Mouse (Mus musculus) skeletal muscle tissue, adult 2 months (tissue): ENCODE measurements around the gene Npepps.
"Not testable (repeated sequence)": the region's sequence is repeated elsewhere in the genome, so short reads cannot be mapped to it uniquely, and the experiment has no call there.

ENCODE experiments used
- DNase-seq: peaks from one replicate; pipeline ENCODE4 v3.0.0-alpha.2; 2012; ENCODE audit warnings: low read depth, low spot score

The Npepps gene

GRCm38 (mm10) chr11:97280216-97280861 lies at the start of gene Npepps:
TSS of gene Npepps (minus strand) at chr11:97280638.
- peak; percentile 72 for DNase-seq

DNA sequence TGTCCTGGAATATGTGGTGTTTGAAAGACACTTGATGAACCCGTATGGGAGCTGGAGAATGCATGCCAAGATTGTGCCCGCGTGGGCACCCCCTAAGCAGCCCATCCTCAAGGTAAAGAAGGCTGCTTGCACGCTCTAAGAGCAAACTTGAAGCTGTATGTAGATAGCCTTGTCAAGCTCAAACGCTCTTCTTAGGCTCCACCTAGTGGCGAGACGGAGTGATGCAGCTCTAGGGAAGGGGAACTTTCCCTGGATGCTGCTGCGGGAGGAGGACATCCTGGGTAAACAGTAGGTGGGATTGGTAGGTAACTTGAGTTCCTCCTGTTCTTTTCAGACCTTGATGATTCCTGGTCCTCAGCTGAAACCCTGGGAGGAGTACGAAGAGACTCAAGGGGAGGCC lies 47.7 kb upstream of the Npepps start:
- no peak for DNase-seq

GRCm38 (mm10) chr11:97325224-97325623 lies 44.8 kb upstream of the Npepps start:
- no peak for DNase-seq

GRCm38 (mm10) chr11:97321894-97322600 lies 41.6 kb upstream of the Npepps start:
- not testable (repeated sequence) for DNase-seq

DNA sequence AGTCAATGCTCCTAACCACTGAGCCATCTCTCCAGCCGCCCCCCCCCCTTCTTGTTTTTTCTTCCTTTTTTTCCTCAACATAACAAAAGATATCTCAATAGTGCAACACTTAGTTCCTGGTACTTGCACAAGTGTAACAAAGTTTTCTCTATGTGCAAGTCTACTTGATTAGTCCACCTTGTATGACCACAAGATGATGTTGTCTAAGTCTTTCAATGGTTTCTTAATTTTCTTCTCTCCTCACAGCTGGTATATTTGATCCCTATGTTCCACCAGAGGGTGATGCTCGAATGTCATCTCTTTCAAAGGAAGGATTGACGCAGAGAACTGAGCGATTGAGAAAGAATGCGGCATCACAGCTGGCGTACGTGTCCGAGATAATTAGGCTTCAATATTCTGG lies 40.8 kb upstream of the Npepps start:
- no peak for DNase-seq

GRCm38 (mm10) chr11:97315504-97316503 lies 35.4 kb upstream of the Npepps start, which contains the start of gene Mrpl45:
TSS of gene Mrpl45 (plus strand) at chr11:97315716.
- peak; percentile 99 for DNase-seq

DNA sequence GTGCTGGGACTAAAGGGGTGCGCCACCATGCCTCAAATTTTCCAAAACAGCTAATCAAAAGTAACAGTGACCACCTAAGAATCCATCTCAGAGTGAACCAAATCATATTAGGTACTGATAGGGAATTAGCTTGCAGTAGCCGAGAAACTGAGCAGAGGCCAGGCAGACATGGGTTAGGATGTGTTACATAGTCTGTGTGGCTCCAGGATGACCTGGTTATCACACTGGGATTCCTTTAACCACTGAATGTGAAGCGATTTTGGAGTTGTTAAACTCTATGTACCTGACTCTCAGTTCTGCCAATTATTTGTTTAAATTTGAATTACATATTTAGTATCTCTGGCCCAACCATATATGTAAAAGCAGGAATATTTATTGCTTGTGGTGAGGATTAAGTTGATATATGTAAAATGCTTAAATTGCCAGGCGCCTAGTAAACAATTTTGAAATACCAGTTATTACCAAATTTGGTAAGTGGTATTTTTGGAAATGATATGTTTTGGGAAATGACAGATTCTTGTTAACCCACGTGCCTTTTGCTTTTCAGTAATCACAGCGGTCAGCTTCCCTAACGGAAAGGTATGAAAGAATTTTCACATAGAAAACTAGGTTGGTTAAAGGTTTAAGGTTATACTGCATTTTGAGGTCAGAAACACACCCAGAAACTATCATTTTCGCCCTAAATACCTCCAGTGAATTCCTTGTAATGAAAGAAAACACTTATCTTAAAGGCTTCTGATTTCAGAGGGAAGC lies 34.5 kb upstream of the Npepps start:
- no peak for DNase-seq

DNA sequence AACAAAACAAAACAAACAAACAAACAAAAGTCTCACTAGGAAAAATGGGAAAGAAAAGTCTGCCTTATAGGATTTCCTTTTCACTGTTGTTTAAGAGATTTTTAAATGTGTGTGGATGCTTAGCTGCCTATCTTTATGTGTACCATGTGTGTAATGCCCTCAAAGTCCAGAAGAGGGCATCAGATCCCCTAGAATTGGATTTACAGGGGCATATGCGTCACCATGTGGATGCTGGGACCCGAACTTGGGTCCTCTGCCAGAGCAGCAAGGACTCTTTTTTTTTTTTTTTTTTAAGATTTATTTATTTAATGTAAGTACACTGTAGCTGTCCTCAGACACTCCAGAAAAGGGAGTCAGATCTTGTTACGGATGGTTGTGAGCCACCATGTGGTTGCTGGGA lies 33.7 kb upstream of the Npepps start:
- DNase-seq: no peak

DNA sequence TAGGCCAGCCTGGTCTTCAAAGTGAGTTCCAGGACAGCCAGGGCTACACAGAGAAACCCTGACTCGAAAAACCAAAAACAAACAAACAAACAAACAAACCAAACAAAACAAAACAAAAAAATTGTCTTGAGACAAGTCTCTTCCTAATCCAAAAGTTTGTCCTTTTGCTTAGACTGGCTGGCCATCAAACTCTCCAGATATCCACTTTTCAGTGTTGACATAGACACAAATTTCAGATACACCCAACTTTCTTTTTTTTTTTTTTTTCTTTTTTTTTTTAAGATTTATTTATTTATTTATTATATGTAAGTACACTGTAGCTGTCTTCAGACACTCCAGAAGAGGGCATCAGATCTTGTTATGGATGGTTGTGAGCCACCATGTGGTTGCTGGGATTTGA lies 32.4 kb upstream of the Npepps start:
- DNase-seq: not testable (repeated sequence)

DNA sequence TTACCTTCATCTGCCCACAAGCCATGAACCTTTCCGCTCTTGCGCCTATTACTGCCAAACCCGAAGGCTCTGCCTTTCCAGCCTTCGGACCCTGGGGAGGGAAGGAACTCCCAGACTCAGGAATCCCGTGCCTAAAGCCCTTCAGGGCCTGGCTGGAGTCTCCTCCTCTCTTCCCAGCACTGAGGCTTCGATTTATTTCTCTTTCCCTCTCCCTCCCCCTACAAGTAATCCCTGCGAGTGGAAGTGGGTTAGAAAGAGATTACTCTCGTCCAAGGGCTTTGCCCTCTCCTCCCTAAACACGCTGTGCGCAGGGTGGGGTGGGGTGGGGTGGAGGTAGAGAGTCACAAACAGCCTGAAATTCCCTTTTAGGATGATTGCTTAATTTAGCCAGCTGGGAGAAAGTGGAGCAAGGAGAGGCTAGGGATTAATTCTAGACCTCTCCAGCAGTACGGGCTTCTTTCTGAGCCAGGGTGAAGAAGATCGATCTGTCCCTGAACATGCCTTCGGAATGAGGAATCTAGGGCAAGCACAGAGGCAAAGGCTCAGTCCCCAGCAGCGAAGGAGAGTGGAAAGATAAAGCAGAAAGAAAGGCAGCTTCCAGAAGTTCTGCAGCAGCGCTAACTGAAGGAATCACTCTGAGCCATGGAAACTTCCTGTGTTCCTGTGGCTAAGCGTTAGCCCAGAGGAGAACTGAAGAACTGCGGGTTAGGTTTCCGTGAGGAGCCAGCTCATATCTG lies 30.6 kb upstream of the Npepps start:
- DNase-seq: no peak

- DNase-seq: peak; percentile 82
These were observed 29.6 kb upstream of the Npepps start for GRCm38 (mm10) chr11:97309911-97310571.

DNA sequence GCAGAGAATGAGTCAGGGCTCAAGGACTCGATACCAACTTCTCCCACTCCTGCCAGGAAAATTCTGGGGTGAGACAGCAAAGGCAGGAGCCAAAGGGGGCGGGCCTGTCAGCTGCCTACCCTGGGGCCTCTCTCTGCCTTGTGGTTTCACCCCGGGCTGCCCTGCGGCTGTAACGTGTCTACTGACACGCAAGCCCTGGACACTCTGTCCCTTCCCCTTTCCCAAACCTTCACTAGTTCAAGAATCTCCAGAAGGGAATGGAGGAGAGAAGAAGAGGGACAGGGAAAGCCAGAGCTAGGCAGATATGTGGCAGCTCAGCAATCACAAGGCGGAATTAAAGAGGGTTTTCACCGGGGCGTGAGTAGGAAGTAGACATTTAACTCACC lies 29.0 kb upstream of the Npepps start:
- DNase-seq: peak; percentile 81

GRCm38 (mm10) chr11:97308806-97309450 lies 28.5 kb upstream of the Npepps start:
- DNase-seq: no peak

- no peak for DNase-seq
These were observed 27.0 kb upstream of the Npepps start for GRCm38 (mm10) chr11:97307294-97308069.

DNA sequence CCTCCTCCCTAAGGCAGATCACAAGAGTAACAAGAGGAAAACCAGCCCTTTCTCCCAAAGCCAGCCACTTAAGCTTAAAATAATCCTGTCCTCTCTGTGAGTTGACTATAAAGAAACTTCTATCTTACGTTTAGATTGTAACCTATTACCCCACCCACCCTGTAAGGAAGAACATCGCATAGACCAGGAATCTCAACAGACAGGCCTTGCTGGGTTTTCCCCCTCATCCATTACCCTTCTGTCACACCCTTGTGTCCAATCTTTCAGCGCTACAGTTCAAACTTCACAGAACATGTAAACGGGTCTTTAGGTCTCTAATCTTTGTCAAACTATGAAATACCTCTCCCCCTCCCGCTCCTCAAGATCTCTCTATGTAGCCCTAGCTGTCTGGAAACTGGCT lies 24.2 kb upstream of the Npepps start:
- no peak for DNase-seq

DNA sequence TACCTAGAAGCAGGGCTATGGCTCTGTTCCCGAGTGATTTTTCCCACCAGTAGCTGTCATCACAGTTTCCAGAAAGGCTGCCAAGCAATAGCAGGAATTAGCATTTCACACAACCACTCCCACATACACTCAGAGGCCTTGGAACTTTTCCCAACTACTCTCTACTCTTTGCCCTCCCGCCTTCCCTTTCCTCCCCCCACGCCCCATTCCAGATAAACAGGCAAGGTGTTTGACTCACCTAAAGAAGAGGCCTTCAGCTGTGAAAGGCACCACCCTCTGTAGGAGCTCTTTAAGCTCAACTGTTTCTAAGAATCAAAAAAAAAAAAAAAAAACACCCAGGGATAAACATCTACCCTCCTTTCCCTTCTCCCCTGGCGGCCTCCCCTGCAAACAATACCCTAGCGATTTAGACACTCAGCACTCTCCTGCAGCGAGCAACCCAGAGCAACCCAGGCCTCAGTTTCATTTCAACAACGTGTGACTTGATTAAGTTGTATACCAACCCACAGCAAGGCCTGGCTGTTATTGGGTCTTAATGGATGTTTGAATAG lies 21.9 kb upstream of the Npepps start:
- peak; percentile 73 for DNase-seq

DNA sequence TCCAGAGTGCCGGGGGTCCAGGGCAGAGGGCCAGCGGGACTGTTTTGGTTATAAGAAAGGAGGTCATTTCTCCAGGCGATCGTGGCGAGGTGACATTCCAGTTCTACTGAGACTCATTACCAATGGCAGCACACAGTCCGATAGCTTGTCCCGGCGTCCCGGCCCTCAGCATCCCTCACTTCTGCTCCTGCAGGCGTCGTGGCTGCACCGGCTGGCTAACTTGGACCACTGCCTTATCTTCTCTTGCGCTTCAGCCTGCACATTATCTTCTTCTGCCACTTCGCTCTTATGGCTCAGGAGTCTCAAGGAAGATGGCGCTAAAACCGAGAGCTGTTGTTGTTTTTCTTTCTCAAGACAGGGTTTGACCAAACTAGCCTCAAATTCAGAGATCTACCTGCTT lies 21.0 kb upstream of the Npepps start:
- no peak for DNase-seq

DNA sequence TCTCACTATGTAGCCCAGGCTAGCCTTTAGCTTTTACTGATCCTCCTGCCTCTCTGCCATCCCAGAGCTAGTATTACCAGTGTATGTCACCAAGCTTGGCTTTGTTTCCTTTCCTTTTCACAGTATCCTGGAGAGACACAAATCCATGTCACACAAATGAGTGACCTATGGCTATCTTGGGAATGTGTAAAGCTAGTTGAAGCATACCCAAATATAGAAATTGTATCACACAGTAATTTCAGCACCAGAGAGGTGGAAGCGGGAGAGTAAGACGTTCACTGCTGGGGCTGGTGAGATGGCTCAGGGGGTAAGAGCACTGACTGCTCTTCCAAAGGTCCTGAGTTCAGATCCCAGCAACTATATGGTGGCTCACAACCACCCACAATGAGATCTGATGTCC lies 19.5 kb upstream of the Npepps start:
- DNase-seq: no peak

GRCm38 (mm10) chr11:97296542-97296941 lies 16.1 kb upstream of the Npepps start:
- no peak for DNase-seq
